ENCODE assay signal across 25 mouse cellular contexts in genomic region chr9:111500211-111500610, GRCm38 (mm10).
"Had no signal": no experiment of that assay in that cellular context is flagged by ENCODE, and none has a peak within 500 bp of the region (broad histone marks: within the 10 kb centered on the region; RNA-seq: fewer than 3 reads in every experiment).

No protein-coding gene starts in this region.

- H3K36me3 ChIP-seq: heart, embryonic 13.5 days; heart, embryonic 15.5 days; hindbrain, embryonic 13.5 days; hindbrain, embryonic 15.5 days; kidney, embryonic 15.5 days; limb, embryonic 13.5 days; limb, embryonic 15.5 days; liver, embryonic 12.5 days had no signal

- DNase-seq: gastrocnemius, postnatal 14 days; gastrocnemius, postnatal 36 days; heart, adult 18-20 months; heart, postnatal 14 days; heart, postnatal 36 days; kidney, adult 11 months; kidney, adult 2 months; kidney, adult 9 months; kidney, postnatal 14 days; kidney, postnatal 36 days; layer of hippocampus, adult 9-11 months; layer of hippocampus, postnatal 36 days; left cerebral cortex, postnatal 4 days; lung, adult 18-20 months had no signal

- H3K27ac ChIP-seq: heart, embryonic 13.5 days; heart, embryonic 15.5 days; hindbrain, embryonic 13.5 days; hindbrain, embryonic 15.5 days; hindbrain, postnatal 0 days; kidney, embryonic 15.5 days; kidney, postnatal 0 days; limb, embryonic 13.5 days; limb, embryonic 15.5 days; liver, embryonic 12.5 days; liver, embryonic 14.5 days had no signal

- H3K4me1 ChIP-seq: heart, embryonic 13.5 days; heart, embryonic 15.5 days; hindbrain, embryonic 15.5 days; limb, embryonic 13.5 days; limb, embryonic 15.5 days; liver, embryonic 12.5 days had no signal

- H3K9ac ChIP-seq: heart, embryonic 13.5 days; heart, embryonic 15.5 days; hindbrain, embryonic 13.5 days; hindbrain, embryonic 15.5 days; kidney, embryonic 15.5 days; limb, embryonic 13.5 days; limb, embryonic 15.5 days; liver, embryonic 12.5 days; liver, embryonic 14.5 days had no signal

- H3K27me3 ChIP-seq: heart, embryonic 13.5 days; heart, embryonic 15.5 days; hindbrain, embryonic 13.5 days; hindbrain, embryonic 15.5 days; kidney, embryonic 15.5 days; limb, embryonic 13.5 days; limb, embryonic 15.5 days had no signal

- H3K4me3 ChIP-seq: heart, embryonic 13.5 days; heart, embryonic 15.5 days; hindbrain, embryonic 13.5 days; hindbrain, embryonic 15.5 days; kidney, embryonic 15.5 days; limb, embryonic 13.5 days; limb, embryonic 15.5 days; liver, embryonic 12.5 days had no signal
